Mouse (Mus musculus) heart, embryonic 14.5 days (tissue): ENCODE data around the gene Nhlrc3. TPM values are rescaled to one million over a fixed set of nuclear protein-coding genes. Genes with fewer than 3 reads are reported as not detected.

Experiments
- ATAC-seq: fragments of 200-750 bp; cut with Nextera tagmentation; 2 replicates; pipeline ENCODE4 v1.8.0; 2017; ENCODE audit warnings: low read depth, moderate TSS enrichment; ENCODE audit not compliant: insufficient number of reproducible peaks, insufficient read depth, low FRiP score
- H3K27ac ChIP-seq, 2 experiments: fragments of 200-500 bp in 1 of 2; fragments of 300-500 bp in 1 of 2; sonication (generic) in 1 of 2; replicated peaks in 1 of 2; 2 replicates each; pipeline ENCODE4 v1.5.1; 2012 to 2014; ENCODE audit warnings: low read depth in 2 of 2, low read length in 2 of 2, control low read depth in 1 of 2, mild to moderate bottlenecking in 1 of 2, mixed read lengths in 1 of 2; ENCODE audit not compliant: control insufficient read depth in 1 of 2, insufficient read depth in 1 of 2
- H3K27me3 ChIP-seq: fragments of 300-500 bp; sonication (generic); 2 replicates; pipeline ENCODE4 v1.6.1; 2014; ENCODE audit warnings: mild to moderate bottlenecking, low read length, control low read depth; ENCODE audit not compliant: control insufficient read depth, insufficient read depth
- H3K36me3 ChIP-seq: fragments of 300-500 bp; sonication (generic); 2 replicates; pipeline ENCODE4 v1.6.1; 2014; ENCODE audit warnings: mild to moderate bottlenecking, control low read depth, low read length, mixed read lengths; ENCODE audit not compliant: control insufficient read depth, insufficient read depth
- H3K4me1 ChIP-seq, 2 experiments: fragments of 200-500 bp in 1 of 2; fragments of 300-500 bp in 1 of 2; sonication (generic) in 1 of 2; 2 replicates each; pipeline ENCODE4 v1.6.1; 2012 to 2014; ENCODE audit warnings: low read length in 2 of 2, control low read depth in 1 of 2, mixed read lengths in 1 of 2; ENCODE audit not compliant: control insufficient read depth in 2 of 2, insufficient read depth in 2 of 2
- H3K4me2 ChIP-seq: fragments of 300-500 bp; sonication (generic); 2 replicates; pipeline ENCODE4 v1.6.1; 2014; ENCODE audit warnings: mild to moderate bottlenecking, low read length
- H3K4me3 ChIP-seq, 2 experiments: fragments of 200-500 bp in 1 of 2; fragments of 300-500 bp in 1 of 2; sonication (generic) in 1 of 2; 2 replicates each; pipeline ENCODE4 v1.5.1; 2012 to 2014; ENCODE audit warnings: low read length in 2 of 2, mild to moderate bottlenecking in 2 of 2, control low read depth in 1 of 2, low read depth in 1 of 2, moderate library complexity in 1 of 2; ENCODE audit not compliant: control insufficient read depth in 1 of 2, insufficient read depth in 1 of 2
- H3K9ac ChIP-seq: fragments of 300-500 bp; sonication (generic); 2 replicates; pipeline ENCODE4 v1.6.1; 2014; ENCODE audit warnings: mild to moderate bottlenecking, low read length
- H3K9me3 ChIP-seq: fragments of 300-500 bp; sonication (generic); 2 replicates; pipeline ENCODE4 v1.6.1; 2016; ENCODE audit warnings: low read length, control low read depth; ENCODE audit not compliant: control insufficient read depth
- WGBS: fragments of 180-500 bp; shearing (Covaris S2); extraction: QIAGEN DNeasy Blood & Tissue Kit; methylation state at CpG from one replicate; pipeline ENCODE4 v1.1.7; 2014; 5-methylcytosine and 5-hydroxymethylcytosine counted together
- polyA plus RNA-seq: library from polyadenylated mRNA; unstranded; fragments of >200 nt; fragmentation: Nextera tagmentation; extraction: Ambion mirVana; gene quantifications from 2 replicates; pipeline ENCODE4 v1.2.1, GENCODE M21; 2014

Gene Nhlrc3
- polyA plus RNA-seq, 1 experiment from 2014 or later = 7.0 TPM

- Histone ChIP-seq H3K27me3 (no peaks in the 10 kb centered on the region), H3K36me3 (peaks cover 95% of the 10 kb centered on the region), H3K4me1 (peaks cover 0 to 7% of the 10 kb centered on the region in 2 experiments; a peak in 1 of 4 replicates), H3K9ac (no peak overlapping the region), H3K9me3 (no peaks in the 10 kb centered on the region), H3K27ac (no peak overlapping the region), H3K4me2 (no peak overlapping the region), H3K4me3 (no peak overlapping the region)
- WGBS = 90% methylated on average over 6 of the region's 6 CpGs
- ATAC-seq = no peak
Measured at GRCm38 (mm10) chr3:53454005-53454404, 9.1 kb downstream of the Nhlrc3 start.

GRCm38 (mm10) chr3:53453346-53453745, 9.8 kb downstream of the Nhlrc3 start:
- Histone ChIP-seq H3K27me3 (no peaks in the 10 kb centered on the region), H3K27ac (no peak overlapping the region), H3K4me3 (no peak overlapping the region), H3K9ac (no peak overlapping the region), H3K36me3 (peaks cover 93% of the 10 kb centered on the region), H3K4me2 (no peak overlapping the region), H3K9me3 (no peaks in the 10 kb centered on the region), H3K4me1 (peaks cover 0 to 7% of the 10 kb centered on the region in 2 experiments; a peak in 1 of 4 replicates)
- WGBS = 84% methylated on average over 7 of the region's 7 CpGs
- no peak for ATAC-seq

GRCm38 (mm10) chr3:53452351-53452750, 10.8 kb downstream of the Nhlrc3 start:
- peaks cover 83% of the 10 kb centered on the region for H3K36me3 ChIP-seq
- no peaks in the 10 kb centered on the region for H3K27me3 ChIP-seq
- H3K4me3 ChIP-seq = no peak overlapping the region
- ATAC-seq = no peak
- no peak overlapping the region for H3K9ac ChIP-seq
- no peaks in the 10 kb centered on the region for H3K9me3 ChIP-seq
- H3K4me2 ChIP-seq = no peak overlapping the region
- no peak overlapping the region for H3K27ac ChIP-seq
- peaks cover 0 to 7% of the 10 kb centered on the region in 2 experiments; a peak in 1 of 4 replicates for H3K4me1 ChIP-seq
- WGBS = 94% methylated on average over 10 of the region's 10 CpGs

- no peaks in the 10 kb centered on the region for H3K9me3 ChIP-seq
- no peak overlapping the region for H3K4me3 ChIP-seq
- no peaks in the 10 kb centered on the region for H3K27me3 ChIP-seq
- no peak overlapping the region for H3K27ac ChIP-seq
- peaks cover 0 to 7% of the 10 kb centered on the region in 2 experiments; a peak in 1 of 4 replicates for H3K4me1 ChIP-seq
- peaks cover 66% of the 10 kb centered on the region for H3K36me3 ChIP-seq
- WGBS = 89% methylated on average over 11 of the region's 11 CpGs
- no peak overlapping the region for H3K9ac ChIP-seq
- no peak overlapping the region for H3K4me2 ChIP-seq
- no peak for ATAC-seq
Measured at GRCm38 (mm10) chr3:53450666-53451065, 12.5 kb downstream of the Nhlrc3 start.

GRCm38 (mm10) chr3:53448208-53448607, 14.9 kb downstream of the Nhlrc3 start:
- no peaks in the 10 kb centered on the region for H3K9me3 ChIP-seq
- H3K36me3 ChIP-seq = peaks cover 42% of the 10 kb centered on the region
- no peak overlapping the region for H3K4me2 ChIP-seq
- no peak for ATAC-seq
- H3K4me3 ChIP-seq = no peak overlapping the region
- WGBS = 30% methylated on average over 2 of the region's 2 CpGs
- no peak overlapping the region for H3K9ac ChIP-seq
- peaks cover 0 to 7% of the 10 kb centered on the region in 2 experiments; a peak in 1 of 4 replicates for H3K4me1 ChIP-seq
- H3K27me3 ChIP-seq = no peaks in the 10 kb centered on the region
- H3K27ac ChIP-seq = no peak overlapping the region

- Histone ChIP-seq H3K27ac (no peak overlapping the region), H3K9ac (no peak overlapping the region), H3K4me2 (no peak overlapping the region), H3K4me1 (peaks cover 0 to 5% of the 10 kb centered on the region in 2 experiments; a peak in 2 of 4 replicates), H3K36me3 (peaks cover 28% of the 10 kb centered on the region), H3K4me3 (no peak overlapping the region), H3K9me3 (no peaks in the 10 kb centered on the region), H3K27me3 (no peaks in the 10 kb centered on the region)
- 90% methylated on average over 3 of the region's 3 CpGs for WGBS
- no peak for ATAC-seq
Measured at GRCm38 (mm10) chr3:53446801-53447200, 16.3 kb downstream of the Nhlrc3 start.

GRCm38 (mm10) chr3:53445540-53445939, 17.6 kb downstream of the Nhlrc3 start:
- Histone ChIP-seq H3K4me2 (no peak overlapping the region), H3K4me1 (peaks cover 0 to 4% of the 10 kb centered on the region in 2 experiments; a peak in 2 of 4 replicates), H3K4me3 (no peak overlapping the region), H3K9ac (no peak overlapping the region), H3K36me3 (peaks cover 15% of the 10 kb centered on the region), H3K9me3 (no peaks in the 10 kb centered on the region), H3K27me3 (no peaks in the 10 kb centered on the region), H3K27ac (no peak overlapping the region)
- no peak for ATAC-seq
- WGBS = 82% methylated on average over 5 of the region's 5 CpGs

GRCm38 (mm10) chr3:53436550-53436949, 26.6 kb downstream of the Nhlrc3 start:
- Histone ChIP-seq H3K27ac (no peak overlapping the region), H3K9ac (no peak overlapping the region), H3K4me2 (no peak overlapping the region), H3K4me3 (no peak overlapping the region), H3K27me3 (no peaks in the 10 kb centered on the region), H3K36me3 (no peaks in the 10 kb centered on the region), H3K9me3 (no peaks in the 10 kb centered on the region), H3K4me1 (no peaks in the 10 kb centered on the region)
- ATAC-seq = no peak
- 67% methylated on average over 5 of the region's 5 CpGs for WGBS
